Mouse (Mus musculus): ENCODE measurements at regions not wholly inside any gene's neighbourhood (a gene's known extent, or its start where the extent isn't known, plus 50 kb on each side); places are given as distances from the start of the nearest gene placed in this dataset.

DNA sequence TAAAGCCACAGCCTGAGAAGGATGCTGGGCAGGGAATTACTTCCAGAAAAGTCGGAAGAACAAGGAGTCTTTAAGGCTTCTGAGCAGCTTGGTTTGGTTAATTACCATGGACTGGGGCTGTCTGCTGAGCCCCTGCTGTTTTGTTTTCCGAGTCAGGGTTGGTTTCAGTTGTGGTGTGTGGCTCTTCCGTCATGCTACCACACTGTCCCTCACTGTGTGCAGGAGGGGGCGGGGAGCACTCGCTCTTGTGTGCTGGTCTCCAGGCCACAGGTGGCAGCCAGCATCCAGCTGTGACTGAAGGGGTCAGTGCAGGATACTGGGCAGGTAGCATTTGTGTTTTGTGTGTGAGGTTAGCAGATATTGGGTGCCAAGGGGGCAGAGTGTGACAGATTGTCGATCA, 156.5 kb upstream of the Haao start:
- DNase-seq (ENCODE audit: low spot score in 2 of 2) = no peak
- intact Hi-C loops (cut with DNase I) = no loop called here

- no peak for DNase-seq (ENCODE audit: low spot score in 2 of 2)
- intact Hi-C loops (cut with DNase I) = no loop called here
Measured at GRCm38 (mm10) chr17:84003489-84004234, 155.9 kb upstream of the Haao start.

DNA sequence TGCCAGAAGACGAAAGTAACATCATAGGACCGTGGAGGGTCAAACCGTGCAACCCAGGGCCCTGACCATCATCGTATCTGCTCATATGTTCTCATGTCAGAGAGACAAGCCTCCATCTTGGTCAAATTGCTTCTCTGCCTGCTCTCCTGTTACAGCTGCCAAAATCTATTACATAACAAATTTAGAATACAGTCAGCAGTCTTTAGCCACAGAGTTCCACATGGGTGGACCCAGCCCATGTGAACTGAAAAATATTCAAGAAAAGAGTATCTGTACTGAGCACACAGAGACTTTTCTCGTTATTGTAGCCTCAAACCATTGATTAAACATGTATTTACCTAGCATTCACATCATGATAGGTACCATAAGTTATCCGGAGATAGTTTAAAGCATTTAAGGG, 155.2 kb upstream of the Haao start:
- intact Hi-C loops (cut with DNase I) = no loop called here
- DNase-seq (ENCODE audit: low spot score in 2 of 2) = no peak

GRCm38 (mm10) chr17:84002327-84002726, 154.6 kb upstream of the Haao start:
- intact Hi-C loops (cut with DNase I) = no loop called here
- no peak for DNase-seq (ENCODE audit: low spot score in 2 of 2)

DNA sequence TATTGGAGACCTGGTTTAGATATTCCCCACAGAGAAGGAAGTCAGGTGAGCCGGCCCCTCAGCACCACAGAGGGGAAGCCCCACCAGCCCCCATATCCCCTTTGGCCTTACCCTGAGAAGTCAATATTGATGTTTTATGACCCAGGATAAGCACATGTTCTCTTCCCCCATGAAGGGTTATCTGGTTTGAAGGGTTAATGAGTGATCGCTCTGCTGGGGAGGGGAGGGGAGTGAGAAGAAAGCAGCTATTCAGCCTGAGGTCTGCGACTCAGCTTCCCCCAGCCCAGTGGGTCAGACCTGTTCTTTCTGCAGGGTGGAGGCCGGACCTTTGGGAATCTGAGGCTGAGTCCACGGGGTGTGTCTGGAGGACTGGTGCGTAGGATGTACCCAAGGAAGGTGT, 152.4 kb upstream of the Haao start:
- DNase-seq (ENCODE audit: low spot score in 2 of 2) = no peak
- intact Hi-C loops (cut with DNase I) = no loop called here

GRCm38 (mm10) chr17:83998972-83999545, 151.3 kb upstream of the Haao start:
- no peak for DNase-seq (ENCODE audit: low spot score in 2 of 2)
- intact Hi-C loops (cut with DNase I) = no loop called here

GRCm38 (mm10) chr17:83998341-83998740, 150.6 kb upstream of the Haao start:
- DNase-seq (ENCODE audit: low spot score in 2 of 2) = no peak
- intact Hi-C loops (cut with DNase I) = no loop called here

GRCm38 (mm10) chr17:83997778-83998177, 150.0 kb upstream of the Haao start:
- peak; percentile 23 to 30 for DNase-seq (ENCODE audit: low spot score in 2 of 2)
- intact Hi-C loops (cut with DNase I) = no loop called here

DNA sequence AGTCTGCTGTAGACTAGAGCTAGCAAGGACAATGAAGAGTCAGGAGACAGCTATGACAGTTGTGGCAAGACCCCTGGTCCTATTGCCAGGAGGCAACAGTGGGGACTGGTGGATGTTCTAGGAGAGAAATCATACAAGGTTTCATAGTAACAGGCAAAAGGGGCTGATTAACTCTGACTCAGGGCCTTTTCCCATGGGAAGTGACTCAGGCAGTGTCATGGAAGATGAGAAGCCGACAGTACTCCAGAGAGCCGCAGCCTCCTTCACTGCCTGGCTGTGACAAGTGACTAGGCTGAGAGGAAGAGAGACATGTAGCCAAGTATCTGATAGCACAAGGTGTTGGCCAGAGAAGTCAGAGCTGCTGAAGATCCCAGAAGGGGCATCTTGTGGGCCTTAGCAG, 145.3 kb upstream of the Haao start:
- DNase-seq (ENCODE audit: low spot score in 2 of 2) = no peak
- intact Hi-C loops (cut with DNase I) = no loop called here

DNA sequence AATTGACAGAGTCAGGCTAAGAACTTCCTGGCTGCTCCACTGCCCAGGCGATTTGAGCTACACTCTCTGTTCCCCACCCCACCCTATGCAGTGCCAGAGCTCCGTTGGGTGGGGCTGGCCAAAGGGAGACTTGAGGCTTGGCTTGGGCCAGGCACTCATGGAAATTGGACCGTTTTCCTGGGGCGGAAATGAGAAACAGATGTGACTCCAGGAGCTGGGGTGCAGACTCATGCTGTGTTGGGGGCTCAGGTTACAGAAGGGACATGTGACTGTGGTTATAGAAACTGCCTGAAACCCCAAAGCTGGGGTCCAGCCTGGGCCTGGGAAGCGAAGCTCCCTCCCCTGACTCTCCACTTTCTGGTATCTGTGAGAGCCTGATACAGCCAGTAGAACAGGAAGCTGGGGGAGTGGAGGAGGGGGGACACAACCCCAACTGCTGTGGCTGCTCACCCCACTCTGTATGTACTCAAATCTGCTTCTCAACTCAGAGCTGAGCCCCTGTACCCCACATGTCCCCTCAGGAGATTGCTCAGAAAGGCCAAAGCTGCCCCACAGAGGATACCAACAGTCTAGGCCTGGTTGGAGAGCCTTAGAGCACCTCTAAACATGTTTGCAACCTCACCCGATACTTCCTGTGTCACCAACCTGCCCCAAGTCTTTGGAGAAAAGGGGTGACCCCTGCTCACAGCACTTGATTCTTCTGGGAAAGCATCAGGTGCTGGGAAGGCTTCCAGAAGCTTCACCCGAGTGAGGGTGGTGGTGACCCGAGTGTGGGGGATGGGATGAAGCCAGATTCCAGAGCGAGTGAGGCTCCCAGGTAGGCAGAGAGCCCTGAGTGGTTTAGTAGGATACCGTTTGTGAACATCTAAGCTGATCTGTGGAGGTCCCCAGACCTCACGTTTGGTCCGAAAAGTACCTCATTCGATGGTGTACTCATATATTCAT, 142.9 kb upstream of the Haao start:
- no peak for DNase-seq (ENCODE audit: low spot score in 2 of 2)
- intact Hi-C loops (cut with DNase I) = no loop called here

- intact Hi-C loops (cut with DNase I) = no loop called here
- DNase-seq (ENCODE audit: low spot score in 2 of 2) = no peak
Measured at GRCm38 (mm10) chr17:83988897-83989296, 141.1 kb upstream of the Haao start.

- intact Hi-C loops (cut with DNase I) = no loop called here
- DNase-seq (ENCODE audit: low spot score in 2 of 2) = no peak
Measured at GRCm38 (mm10) chr17:83988165-83988564, 140.4 kb upstream of the Haao start.

DNA sequence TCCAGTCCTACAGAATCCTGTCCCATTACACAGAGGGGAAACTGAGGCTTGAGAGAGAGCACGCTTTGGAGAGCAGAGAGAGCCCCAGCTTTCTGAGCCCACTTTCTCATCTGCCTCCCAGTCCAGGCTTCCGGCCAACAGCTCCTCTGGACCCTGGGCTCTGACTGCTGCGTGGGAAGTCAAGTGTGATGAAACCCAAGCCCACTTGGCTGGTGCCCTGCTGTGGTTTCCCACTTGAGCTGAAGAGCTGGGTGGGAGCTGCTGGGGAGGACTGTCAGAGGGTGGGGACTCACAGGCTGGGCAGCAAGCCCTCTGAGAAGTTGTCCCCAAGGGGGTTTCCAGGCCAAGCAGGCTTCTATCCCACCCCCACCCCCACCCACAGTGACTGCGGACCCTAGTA, 139.9 kb upstream of the Haao start:
- intact Hi-C loops (cut with DNase I) = no loop called here
- no peak for DNase-seq (ENCODE audit: low spot score in 2 of 2)

GRCm38 (mm10) chr17:83985916-83986578, 138.3 kb upstream of the Haao start:
- no peak for DNase-seq (ENCODE audit: low spot score in 2 of 2)
- intact Hi-C loops (cut with DNase I) = no loop called here

- DNase-seq (ENCODE audit: low spot score in 2 of 2) = no peak
- intact Hi-C loops (cut with DNase I) = no loop called here
Measured at GRCm38 (mm10) chr17:83985333-83985790, 137.6 kb upstream of the Haao start.

DNA sequence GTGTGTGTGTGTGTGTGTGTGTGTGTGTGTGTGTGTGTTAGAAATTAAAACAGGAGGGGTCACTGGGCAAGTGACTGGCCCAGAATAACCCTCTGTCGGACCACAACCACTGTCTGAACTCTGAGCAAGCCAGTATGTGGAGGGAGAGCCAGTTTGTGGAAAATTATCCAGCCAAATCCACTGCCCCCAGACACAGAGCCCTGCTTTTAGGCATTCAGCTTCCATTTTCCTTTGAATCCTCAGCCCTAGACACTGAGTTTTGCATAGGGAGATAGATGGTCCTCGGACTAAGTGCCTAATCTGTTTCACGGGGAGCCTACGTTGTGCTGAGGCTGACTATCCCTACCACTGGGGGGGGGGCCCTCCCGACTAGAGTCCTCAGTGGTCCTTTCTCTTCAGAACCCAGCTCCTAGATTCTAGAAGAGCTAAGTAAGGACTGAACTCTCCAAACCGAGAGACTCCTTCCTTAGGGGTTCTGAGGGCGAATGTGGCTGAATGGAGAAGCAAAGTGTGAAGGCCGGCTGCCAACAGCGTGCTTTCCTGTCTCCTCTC, 136.2 kb upstream of the Haao start:
- intact Hi-C loops (cut with DNase I) = no loop called here
- no peak for DNase-seq (ENCODE audit: low spot score in 2 of 2)

DNA sequence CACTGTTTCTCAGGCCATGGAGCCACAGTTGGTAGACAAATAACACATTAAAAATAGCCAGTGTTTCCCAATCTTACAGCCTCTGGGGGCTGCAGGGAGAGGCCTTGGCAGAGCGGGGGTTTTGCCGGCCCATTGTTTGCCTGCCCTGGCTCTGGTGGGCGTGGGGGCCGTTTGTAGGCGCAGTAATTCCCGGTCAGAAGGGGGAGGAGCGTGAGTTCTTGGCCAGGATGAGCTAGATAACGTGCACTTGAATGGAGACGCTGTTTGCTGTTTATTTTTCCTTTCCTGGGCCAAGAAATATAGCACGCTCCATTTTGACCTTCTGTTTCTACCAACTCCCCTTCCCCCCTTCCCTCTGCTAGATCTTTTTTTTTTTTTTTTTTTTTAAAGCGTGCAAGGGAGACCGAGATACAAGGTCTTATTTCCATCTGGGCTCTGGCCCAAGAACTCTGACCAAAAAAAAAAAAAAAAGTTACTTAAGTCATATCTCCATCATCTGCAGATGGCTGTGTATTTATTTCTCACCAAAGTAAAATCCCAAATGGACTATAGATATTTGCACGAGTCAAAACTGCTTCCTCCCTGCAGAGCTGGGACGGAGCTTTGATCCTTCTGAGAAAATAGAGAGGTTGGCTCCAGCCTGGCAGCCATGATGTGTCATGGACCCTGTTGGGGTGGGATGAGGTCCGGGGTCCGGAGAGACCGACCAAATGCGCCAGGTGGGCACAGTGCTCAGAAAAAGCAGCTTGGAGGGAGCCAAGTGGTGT, 135.5 kb upstream of the Haao start:
- no peak for DNase-seq (ENCODE audit: low spot score in 2 of 2)
- intact Hi-C loops (cut with DNase I) = no loop called here

DNA sequence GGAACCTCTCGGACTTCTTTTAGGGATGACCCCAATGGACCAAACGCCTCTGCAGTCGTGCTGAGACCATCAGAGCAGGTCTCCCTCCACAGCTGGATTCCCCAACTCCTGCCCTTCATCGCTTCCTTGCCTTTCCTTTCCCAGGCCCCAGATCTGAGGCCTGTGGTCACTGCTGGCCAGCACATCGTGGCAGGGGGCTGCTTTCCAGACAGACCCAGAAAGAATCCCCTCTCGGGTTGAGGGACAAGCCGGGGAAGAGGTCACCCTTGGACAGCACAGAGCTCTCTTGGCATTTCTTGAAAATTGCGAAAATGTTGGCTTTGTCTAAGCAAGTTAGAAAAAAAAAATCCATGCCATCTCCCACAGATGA, 134.9 kb upstream of the Haao start:
- intact Hi-C loops (cut with DNase I) = no loop called here
- DNase-seq (ENCODE audit: low spot score in 2 of 2) = no peak

DNA sequence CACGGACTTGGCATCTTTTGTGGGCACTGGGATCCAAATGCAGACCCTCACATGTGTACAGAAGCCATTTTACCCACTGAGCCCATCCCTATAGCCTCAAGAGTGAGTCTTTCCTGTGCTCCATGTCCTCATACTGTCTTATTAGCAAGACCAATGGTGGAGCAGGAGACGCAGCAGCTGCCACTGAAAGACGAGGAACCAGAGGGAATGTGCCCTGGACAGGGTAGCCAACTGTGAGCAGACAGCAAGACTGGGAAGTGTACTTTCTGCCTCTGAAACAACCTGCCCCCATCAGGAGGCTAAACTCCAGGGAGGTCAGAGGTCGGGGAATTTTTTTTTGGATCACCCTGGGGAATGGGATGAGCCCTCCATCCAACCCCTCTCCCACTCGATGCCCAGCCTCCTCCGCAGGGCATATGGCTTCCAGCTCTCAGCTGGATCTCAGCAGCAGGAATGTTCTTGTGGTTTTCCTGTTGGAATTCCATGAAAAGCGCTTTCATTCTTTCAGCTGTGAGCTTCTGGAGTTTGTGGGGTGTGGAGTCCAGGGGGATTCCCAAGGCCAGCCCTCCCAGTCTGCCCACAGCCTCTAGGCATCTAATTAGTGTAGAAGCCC, 131.2 kb upstream of the Haao start:
- no peak for DNase-seq (ENCODE audit: low spot score in 2 of 2)
- intact Hi-C loops (cut with DNase I) = no loop called here

Measured in left cerebral cortex, postnatal 36 days (tissue).